24 mouse cellular contexts compared by ENCODE assay signal in the genomic region with DNA sequence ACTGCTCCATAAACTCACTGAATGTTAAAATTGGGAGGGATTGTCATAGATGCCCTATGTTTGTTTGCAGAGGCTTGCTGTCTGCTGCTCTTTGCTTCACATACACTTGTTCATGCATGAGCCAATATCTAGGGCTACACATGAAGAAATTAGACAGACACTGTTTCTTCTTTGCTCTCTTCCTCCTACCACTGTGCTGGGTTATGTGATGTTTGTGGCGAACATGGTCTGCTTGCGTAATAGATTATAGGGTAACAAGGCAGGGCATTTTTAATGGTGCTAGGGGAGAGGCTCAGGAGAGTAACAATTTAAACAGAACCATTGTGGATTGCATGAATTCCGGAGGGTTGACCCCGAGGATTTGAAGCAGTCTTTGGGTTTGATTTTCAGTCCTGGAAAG. TPM values are rescaled to one million over a fixed set of nuclear protein-coding genes. Genes with fewer than 3 reads are reported as not detected.
DNase-seq lines count a peak whose midpoint lies in the region; ATAC-seq and TF ChIP-seq lines count a peak whose summit lies in the region.
"Had no signal": no experiment of that assay in that cellular context is flagged by ENCODE, and none has a peak within 500 bp of the region (broad histone marks: within the 10 kb centered on the region; RNA-seq: fewer than 3 reads in every experiment).

No protein-coding gene starts in this region.

- no peak for DNase-seq in gastrocnemius, adult 2 months
- DNase-seq: adrenal gland, adult 8-10 months; adrenal gland, postnatal 14 days; adrenal gland, postnatal 36 days; B cell, adult 2 months; cerebellum, adult 11-12 months; cerebellum, adult 2 months; cerebellum, adult 9-10 months; cerebellum, postnatal 10 days; cerebellum, postnatal 25 days had no signal

- no peak overlapping the region for H3K9ac ChIP-seq in forebrain, embryonic 13.5 days
- H3K9ac ChIP-seq in kidney, embryonic 15.5 days: no peak overlapping the region
- H3K9ac ChIP-seq: embryonic facial prominence, embryonic 12.5 days had no signal

- no peak for TF ChIP-seq CTCF in gastrocnemius, adult 2 months (IDR thresholded peaks at IDR 0.05)

- H3K4me3 ChIP-seq in forebrain, embryonic 13.5 days: no peak overlapping the region
- no peak overlapping the region for H3K4me3 ChIP-seq in gastrocnemius, adult 2 months
- no peak overlapping the region for H3K4me3 ChIP-seq in kidney, embryonic 15.5 days (replicated peaks)
- H3K4me3 ChIP-seq: embryonic facial prominence, embryonic 10.5 days; embryonic facial prominence, embryonic 12.5 days had no signal

- intact Hi-C loops in gastrocnemius, adult 2 months (cut with DNase I): loop anchor here (2.0 kb wide), 1 partner anchor 65 kb away; no protein-coding TSS in a partner anchor

- no peaks in the 10 kb centered on the region for H3K27me3 ChIP-seq in forebrain, embryonic 13.5 days
- no peaks in the 10 kb centered on the region for H3K27me3 ChIP-seq in kidney, embryonic 15.5 days
- H3K27me3 ChIP-seq: CH12.LX; embryonic facial prominence, embryonic 12.5 days; Patski had no signal

- H3K36me3 ChIP-seq in forebrain, embryonic 13.5 days (ENCODE audit: poor library complexity, severe bottlenecking): no peaks in the 10 kb centered on the region
- H3K36me3 ChIP-seq in kidney, embryonic 15.5 days: no peaks in the 10 kb centered on the region
- H3K36me3 ChIP-seq: embryonic facial prominence, embryonic 10.5 days; embryonic facial prominence, embryonic 12.5 days; G1E had no signal

- no peaks in the 10 kb centered on the region for H3K4me1 ChIP-seq in forebrain, embryonic 13.5 days
- H3K4me1 ChIP-seq in kidney, embryonic 15.5 days: no peaks in the 10 kb centered on the region
- H3K4me1 ChIP-seq: embryonic facial prominence, embryonic 10.5 days; embryonic facial prominence, embryonic 12.5 days had no signal

- no peaks in the 10 kb centered on the region for H3K9me3 ChIP-seq in forebrain, embryonic 13.5 days (replicated peaks)
- no peaks in the 10 kb centered on the region for H3K9me3 ChIP-seq in kidney, embryonic 15.5 days (replicated peaks)
- H3K9me3 ChIP-seq: embryonic facial prominence, embryonic 10.5 days; embryonic facial prominence, embryonic 12.5 days had no signal

- H3K27ac ChIP-seq in forebrain, embryonic 13.5 days: no peak overlapping the region
- H3K27ac ChIP-seq in gastrocnemius, adult 2 months: no peak overlapping the region
- H3K27ac ChIP-seq in kidney, embryonic 15.5 days: no peak overlapping the region
- H3K27ac ChIP-seq: embryonic facial prominence, embryonic 10.5 days; embryonic facial prominence, embryonic 12.5 days had no signal

- peak; percentile 94 for ATAC-seq in granulocyte monocyte progenitor cell, adult 5-6 weeks (replicated peaks; ENCODE audit: poor library complexity, severe bottlenecking)
- ATAC-seq in megakaryocyte progenitor cell, adult 5-6 weeks (replicated peaks; ENCODE audit: poor library complexity): peak; percentile 79
- ATAC-seq in forebrain, embryonic 13.5 days: no peak
- no peak for ATAC-seq in kidney, embryonic 15.5 days (replicated peaks; ENCODE audit: low FRiP score)
- ATAC-seq: activated CD4-positive, CD25-positive, alpha-beta regulatory T cell, adult 4 months; CD4-positive, CD25-positive, alpha-beta regulatory T cell, adult 4 months; forebrain, embryonic 14.5 days; forebrain, embryonic 16.5 days; Patski had no signal

- 88% methylated on average over 4 of the region's 4 CpGs for WGBS in forebrain, embryonic 13.5 days
- WGBS in kidney, embryonic 15.5 days: 85% methylated on average over 4 of the region's 4 CpGs

- no peak overlapping the region for H3K4me2 ChIP-seq in forebrain, embryonic 13.5 days
- no peak overlapping the region for H3K4me2 ChIP-seq in kidney, embryonic 15.5 days
- H3K4me2 ChIP-seq: embryonic facial prominence, embryonic 12.5 days had no signal

RNA-seq across cellular contexts. Expression of a gene that starts 21.3 kb away (rescaled TPM):
- total RNA-seq in granulocyte monocyte progenitor cell, adult 5-6 weeks (2014; fragmentation: Nextera tagmentation): 0.71 and 3.4 TPM in 2 replicates
- 2.7 and 3.7 TPM in 2 replicates for total RNA-seq in granulocyte monocyte progenitor cell, adult 5-6 weeks (2017)
- total RNA-seq in megakaryocyte progenitor cell, adult 5-6 weeks (2015): 5.6 and 6.5 TPM in 2 replicates
- total RNA-seq in megakaryocyte progenitor cell, adult 5-6 weeks (2017): 3.6 TPM in 1 of 2 replicates, not detected in the other
- polyA plus RNA-seq in forebrain, embryonic 13.5 days (2015; fragmentation: Nextera tagmentation; extraction: Ambion mirVana): 1.0 and 1.5 TPM in 2 replicates
- 100 to 1,000 TPM; 116 to 134 TPM for total RNA-seq in gastrocnemius, adult 2 months (2021)
- polyA plus RNA-seq in kidney, embryonic 15.5 days (2015; fragmentation: Nextera tagmentation; extraction: Ambion mirVana): 12.1 and 13.0 TPM in 2 replicates
- total RNA-seq: CH12.LX, G1E had no signal
- polyA plus RNA-seq: G1E had no signal

RNA-seq across cellular contexts. Expression of a gene that starts 41.8 kb away (rescaled TPM):
- total RNA-seq in granulocyte monocyte progenitor cell, adult 5-6 weeks (2014; fragmentation: Nextera tagmentation): 3,770 and 4,250 TPM in 2 replicates
- total RNA-seq in granulocyte monocyte progenitor cell, adult 5-6 weeks (2017): 1,953 and 2,572 TPM in 2 replicates
- total RNA-seq in megakaryocyte progenitor cell, adult 5-6 weeks (2015): 6,745 and 7,533 TPM in 2 replicates
- total RNA-seq in megakaryocyte progenitor cell, adult 5-6 weeks (2017): 1,802 and 2,622 TPM in 2 replicates
- polyA plus RNA-seq in forebrain, embryonic 13.5 days (2015; fragmentation: Nextera tagmentation; extraction: Ambion mirVana): not detected in 2 replicates
- 1 to 10 TPM; 4.0 to 4.1 TPM for total RNA-seq in gastrocnemius, adult 2 months (2021)
- 1.1 and 1.6 TPM in 2 replicates for polyA plus RNA-seq in kidney, embryonic 15.5 days (2015; fragmentation: Nextera tagmentation; extraction: Ambion mirVana)
- polyA plus RNA-seq: embryonic facial prominence, embryonic 10.5 days; embryonic facial prominence, embryonic 12.5 days; forebrain, embryonic 11.5 days; G1E had no signal

Comparison
In these comparisons a context has a peak if more than half of its experiments do, and no peak if none do; other contexts are left out.
1. ATAC-seq: peak in granulocyte monocyte progenitor cell, adult 5-6 weeks (single experiment) and megakaryocyte progenitor cell, adult 5-6 weeks (single experiment); none in forebrain, embryonic 13.5 days (single experiment) and kidney, embryonic 15.5 days (single experiment).
2. RNA of a gene that starts 21.3 kb away (total RNA-seq): 116 to 134 TPM in gastrocnemius, adult 2 months; 3.6 to 6.5 TPM in megakaryocyte progenitor cell, adult 5-6 weeks and 0.71 to 3.7 TPM in granulocyte monocyte progenitor cell, adult 5-6 weeks; every median in the first group is over 10 times any median in the second.
3. RNA of a gene that starts 41.8 kb away (total RNA-seq): 1,802 to 7,533 TPM in megakaryocyte progenitor cell, adult 5-6 weeks and 1,953 to 4,250 TPM in granulocyte monocyte progenitor cell, adult 5-6 weeks; 4.0 to 4.1 TPM in gastrocnemius, adult 2 months; every median in the first group is over 100 times any median in the second.